Comparison of ENCODE assay signal across 13 mouse cellular contexts in genomic region chr11:59759626-59760025, GRCm38 (mm10). TPM values are rescaled to one million over a fixed set of nuclear protein-coding genes. Genes with fewer than 3 reads are reported as not detected.
DNase-seq lines count a peak whose midpoint lies in the region; ATAC-seq and TF ChIP-seq lines count a peak whose summit lies in the region.
"Had no signal": no experiment of that assay in that cellular context is flagged by ENCODE, and none has a peak within 500 bp of the region (broad histone marks: within the 10 kb centered on the region; RNA-seq: fewer than 3 reads in every experiment).

No protein-coding gene starts in this region.

- no peaks in the 10 kb centered on the region for H3K27me3 ChIP-seq in heart, embryonic 14.5 days (ENCODE audit: control insufficient read depth, insufficient read depth, low read length)
- no peaks in the 10 kb centered on the region for H3K27me3 ChIP-seq in Patski
- H3K27me3 ChIP-seq: CH12.LX; limb, embryonic 13.5 days; stomach, embryonic 15.5 days had no signal

- POLR2A ChIA-PET in Patski (lab: Charles Lee): no interaction called here

- H3K4me1 ChIP-seq in heart, embryonic 14.5 days (ENCODE audit: control insufficient read depth in 2 of 2, insufficient read depth in 2 of 2, low read length in 2 of 2): peaks cover 20 to 27% of the 10 kb centered on the region in 2 experiments
- H3K4me1 ChIP-seq in embryonic fibroblast, embryonic 13.5 days (ENCODE audit: control insufficient read depth, insufficient read depth, low read length): 0 out of 2 replicates have a peak, but pooled peaks cover 6% of the 10 kb centered on the region
- H3K4me1 ChIP-seq: limb, embryonic 13.5 days; stomach, embryonic 15.5 days had no signal

- 0 out of 2 replicates have a peak, but pooled peaks have one; percentile 14 for ATAC-seq in heart, embryonic 14.5 days (ENCODE audit: insufficient number of reproducible peaks, insufficient read depth, low FRiP score, low read depth)
- ATAC-seq in Patski: peak; percentile 26

- no peak for DNase-seq in heart, postnatal 10 days
- DNase-seq in left cerebral cortex, adult 2 months (ENCODE audit: extremely low spot score in 1 of 2, low spot score in 2 of 2): no peak
- DNase-seq in left cerebral cortex, postnatal 25 days (ENCODE audit: low spot score in 2 of 2): no peak
- DNase-seq in Patski (ENCODE audit: low read depth, low spot score): peak; percentile 27
- no peak for DNase-seq in T-cell, adult 2 months (ENCODE audit: low spot score)
- DNase-seq: embryo, embryonic 11 days; thymus, postnatal 14 days had no signal

- intact Hi-C loops in heart, postnatal 10 days (cut with DNase I): no loop called here
- intact Hi-C loops in left cerebral cortex, adult 2 months (cut with DNase I): loop anchor here (10.0 kb wide), 1 partner anchor 235 kb away; the partner anchor contains the start of gene Zkscan17
- intact Hi-C loops in left cerebral cortex, postnatal 25 days (cut with DNase I): no loop called here

- no peaks in the 10 kb centered on the region for H3K9me3 ChIP-seq in heart, embryonic 14.5 days (ENCODE audit: control insufficient read depth, low read length)
- H3K9me3 ChIP-seq: limb, embryonic 13.5 days; stomach, embryonic 15.5 days had no signal

- 77% methylated on average over 2 of the region's 2 CpGs for WGBS in heart, embryonic 14.5 days

- no peak overlapping the region for H3K4me3 ChIP-seq in heart, embryonic 14.5 days (ENCODE audit: control insufficient read depth in 1 of 2, insufficient read depth in 1 of 2, low read depth in 1 of 2, low read length in 2 of 2)
- H3K4me3 ChIP-seq in left cerebral cortex, adult 2 months: no peak overlapping the region
- H3K4me3 ChIP-seq in embryonic fibroblast, embryonic 13.5 days (ENCODE audit: insufficient read depth, low read length): no peak overlapping the region
- H3K4me3 ChIP-seq: limb, embryonic 13.5 days; stomach, embryonic 15.5 days had no signal

- TF ChIP-seq POLR2A in embryonic fibroblast, embryonic 13.5 days (IDR thresholded peaks at IDR 0.05; ENCODE audit: low read depth, low read length): no peak

- H3K9ac ChIP-seq in heart, embryonic 14.5 days (ENCODE audit: low read length): no peak overlapping the region
- H3K9ac ChIP-seq: limb, embryonic 13.5 days; lung, embryonic 14.5 days; stomach, embryonic 15.5 days had no signal

- H3K4me2 ChIP-seq in heart, embryonic 14.5 days (ENCODE audit: low read length): 0 out of 2 replicates have a peak overlapping the region, but pooled peaks have one; percentile 3
- H3K4me2 ChIP-seq: limb, embryonic 13.5 days; lung, embryonic 14.5 days; stomach, embryonic 15.5 days had no signal

- H3K36me3 ChIP-seq in heart, embryonic 14.5 days (ENCODE audit: control insufficient read depth, insufficient read depth, low read length): peaks cover 99% of the 10 kb centered on the region

- H3K27ac ChIP-seq in heart, embryonic 14.5 days (replicated peaks in 1 of 2; ENCODE audit: control insufficient read depth in 1 of 2, insufficient read depth in 1 of 2, low read depth in 2 of 2, low read length in 2 of 2): peak overlapping the region; percentile 70 to 73
- peak overlapping the region; percentile 44 for H3K27ac ChIP-seq in left cerebral cortex, adult 2 months
- peak overlapping the region; percentile 28; the same call in 1 of the 2 replicates for H3K27ac ChIP-seq in embryonic fibroblast, embryonic 13.5 days (ENCODE audit: insufficient read depth, low read length)
- H3K27ac ChIP-seq: limb, embryonic 13.5 days; stomach, embryonic 15.5 days had no signal

- CTCF ChIA-PET in Patski (lab: Charles Lee): interaction anchor here (0.9 to 6.0 kb wide), 11 partner anchors 11 to 137 kb away, joined by 3 to 34 read pairs (median 4); no protein-coding TSS in a partner anchor

- in situ Hi-C loops in Patski (cut with MboI; ENCODE audit: low pct_unique_long_range_greater_than_20kb): loop anchor here (5.0 kb wide), 1 partner anchor 137 kb away; no protein-coding TSS in a partner anchor

- TF ChIP-seq CTCF in left cerebral cortex, adult 2 months (IDR thresholded peaks at IDR 0.05): no peak
- no peak for TF ChIP-seq CTCF in Patski (IDR thresholded peaks at IDR 0.05)
- TF ChIP-seq CTCF in embryonic fibroblast, embryonic 13.5 days (IDR thresholded peaks at IDR 0.05; ENCODE audit: borderline replicate concordance, insufficient read depth, low read length): no peak

RNA-seq across cellular contexts. Expression of gene Pld6, which starts 27.8 kb away (rescaled TPM):
- polyA plus RNA-seq in heart, embryonic 14.5 days (2014; fragmentation: Nextera tagmentation; extraction: Ambion mirVana): 1.6 and 2.0 TPM in 2 replicates
- 1 to 10 TPM in 1 of 2 experiments, under 1 TPM in 1; 0.82 to 1.9 TPM for total RNA-seq in heart, postnatal 10 days (2021)
- 1 to 10 TPM in 1 of 2 experiments, under 1 TPM in 1; 0.75 to 1.3 TPM for total RNA-seq in left cerebral cortex, adult 2 months (2021)
- total RNA-seq in left cerebral cortex, postnatal 25 days (2021): 1 to 10 TPM in 1 of 2 experiments, under 1 TPM in 1; 0.46 to 1.5 TPM
- polyA plus RNA-seq in Patski (2021): 0.17 TPM
- 0.74 TPM in 1 of 2 replicates, not detected in the other for polyA plus RNA-seq in embryonic fibroblast, embryonic 13.5 days (2011; ENCODE audit: insufficient read length, low read depth, missing spikeins)
- total RNA-seq: CH12.LX had no signal

RNA-seq across cellular contexts. Expression of gene Flcn, which starts 50.2 kb away (rescaled TPM):
- 30.3 and 34.3 TPM in 2 replicates for polyA plus RNA-seq in heart, embryonic 14.5 days (2014; fragmentation: Nextera tagmentation; extraction: Ambion mirVana)
- total RNA-seq in heart, postnatal 10 days (2021): 10 to 100 TPM; 33.6 to 38.1 TPM
- 10 to 100 TPM; 45.8 to 49.1 TPM for total RNA-seq in left cerebral cortex, adult 2 months (2021)
- 10 to 100 TPM; 46.6 to 51.1 TPM for total RNA-seq in left cerebral cortex, postnatal 25 days (2021)
- 41.3 TPM for polyA plus RNA-seq in Patski (2021)
- polyA plus RNA-seq in embryonic fibroblast, embryonic 13.5 days (2011; ENCODE audit: insufficient read length, low read depth, missing spikeins): 18.4 and 21.4 TPM in 2 replicates
